Mouse (Mus musculus): ENCODE measurements around the gene Fcgr3. TPM values are rescaled to one million over a fixed set of nuclear protein-coding genes. Genes with fewer than 3 reads are reported as not detected.

Fcgr3 gene
- polyA plus RNA-seq, 1 experiment from 2014 or later, result 3.3 TPM

DNA sequence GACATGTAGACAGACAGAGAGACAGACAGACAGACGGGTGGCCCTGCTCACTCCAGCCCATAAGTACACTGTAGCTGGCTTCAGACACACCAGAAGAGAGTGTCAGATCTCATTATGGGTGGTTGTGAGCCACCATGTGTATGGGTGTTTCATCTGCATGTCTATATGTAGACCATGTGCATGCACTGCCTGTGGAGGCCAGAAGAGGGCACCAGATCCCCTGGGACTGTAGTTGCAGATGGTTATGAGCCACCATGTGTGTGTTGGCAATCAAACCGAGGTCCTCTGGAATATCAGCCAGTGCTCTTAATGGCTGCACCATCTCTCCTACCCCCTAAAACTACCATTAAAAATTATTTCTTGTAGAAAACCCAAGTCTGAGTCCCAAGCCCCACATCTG lies 57.8 kb downstream of the Fcgr3 start:
- 94% methylated on average over 2 of the region's 2 CpGs for WGBS

GRCm38 (mm10) chr1:171006335-171006734 lies 58.4 kb downstream of the Fcgr3 start:
- no peak for DNase-seq (ENCODE audit: low spot score)
- no peaks in the 10 kb centered on the region for H3K36me3 ChIP-seq
- H3K9me3 ChIP-seq (replicated peaks), result no peaks in the 10 kb centered on the region
- whole genome bisulfite sequencing, result 91% methylated on average over 4 of the region's 4 CpGs
- H3K27me3 ChIP-seq (ENCODE audit: low read depth, poor library complexity, severe bottlenecking), result no peaks in the 10 kb centered on the region
- H3K4me3 ChIP-seq, result no peak overlapping the region
- no peaks in the 10 kb centered on the region for H3K4me1 ChIP-seq
- H3K27ac ChIP-seq, result no peak overlapping the region

More for the DNA sequence above, 57.8 kb downstream of the Fcgr3 start:
- Histone ChIP-seq H3K4me3 (no peak overlapping the region), H3K4me1 (no peaks in the 10 kb centered on the region), H3K27me3 (ENCODE audit: low read depth, poor library complexity, severe bottlenecking) (no peaks in the 10 kb centered on the region), H3K9me3 (replicated peaks) (no peaks in the 10 kb centered on the region), H3K36me3 (no peaks in the 10 kb centered on the region), H3K27ac (no peak overlapping the region)
- DNase-seq (ENCODE audit: low spot score), result no peak

GRCm38 (mm10) chr1:171005586-171005985 lies 59.1 kb downstream of the Fcgr3 start:
- Histone ChIP-seq H3K36me3 (no peaks in the 10 kb centered on the region), H3K9me3 (replicated peaks) (no peaks in the 10 kb centered on the region), H3K4me1 (no peaks in the 10 kb centered on the region), H3K4me3 (no peak overlapping the region), H3K27me3 (ENCODE audit: low read depth, poor library complexity, severe bottlenecking) (no peaks in the 10 kb centered on the region), H3K27ac (no peak overlapping the region)
- no peak for DNase-seq (ENCODE audit: low spot score)

DNA sequence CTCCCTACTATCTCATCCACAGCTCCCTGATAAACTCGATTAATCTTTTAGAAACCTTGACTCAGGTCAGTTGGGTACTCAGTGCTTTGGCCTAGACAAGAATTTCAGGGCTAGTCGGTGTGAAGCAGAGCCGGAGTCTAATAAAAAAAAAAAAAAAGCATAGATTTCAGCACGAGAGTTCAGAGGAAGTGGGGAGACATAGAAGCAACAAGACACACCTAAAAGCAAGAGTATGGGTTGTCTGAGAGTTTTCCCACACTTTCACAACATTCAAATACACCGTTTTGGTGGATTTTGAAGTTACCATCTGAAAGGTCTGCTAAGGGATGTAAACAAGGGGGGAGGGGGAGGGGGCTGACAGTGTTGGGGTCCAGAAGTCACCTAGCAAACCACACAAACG lies 59.7 kb downstream of the Fcgr3 start:
- Histone ChIP-seq H3K9me3 (replicated peaks) (no peaks in the 10 kb centered on the region), H3K4me3 (no peak overlapping the region), H3K36me3 (no peaks in the 10 kb centered on the region), H3K4me1 (no peaks in the 10 kb centered on the region), H3K27me3 (ENCODE audit: low read depth, poor library complexity, severe bottlenecking) (no peaks in the 10 kb centered on the region), H3K27ac (no peak overlapping the region)
- WGBS, result 74% methylated on average over 6 of the region's 6 CpGs
- no peak for DNase-seq (ENCODE audit: low spot score)

Small RNAs within 50 kb of the gene (microRNA-seq; reads per million reads assigned to microRNA genes)
- gene Gm27552 (not detected), gene Gm27844 (not detected), gene Mir6546 (14.7 reads per million, percentile 24 among the genes with 10 or more reads in this experiment)

Other genes starting within 250 kb of the Fcgr3 start
- 7.1 and 8.0 TPM in 2 replicates for gene Atf6, start 197.2 kb downstream of the Fcgr3 start, polyA plus RNA-seq (2016; fragmentation: Nextera tagmentation; extraction: Ambion mirVana)
- 0.49 and 0.58 TPM in 2 replicates for gene Gm26620, start 179.9 kb downstream of the Fcgr3 start, polyA plus RNA-seq (2016; fragmentation: Nextera tagmentation; extraction: Ambion mirVana)
- gene Dusp12, start 179.4 kb downstream of the Fcgr3 start, polyA plus RNA-seq (2016; fragmentation: Nextera tagmentation; extraction: Ambion mirVana), result 42.8 and 43.7 TPM in 2 replicates
- gene Fcrlb, start 152.0 kb downstream of the Fcgr3 start, polyA plus RNA-seq (2016; fragmentation: Nextera tagmentation; extraction: Ambion mirVana), result not detected in 2 replicates
- not detected in 2 replicates for gene Fcrla, start 137.4 kb downstream of the Fcgr3 start, polyA plus RNA-seq (2016; fragmentation: Nextera tagmentation; extraction: Ambion mirVana)
- gene Fcgr2b, start 88.4 kb downstream of the Fcgr3 start, polyA plus RNA-seq (2016; fragmentation: Nextera tagmentation; extraction: Ambion mirVana), result 0.19 TPM in 1 of 2 replicates, not detected in the other
- 0.11 TPM in 1 of 2 replicates, not detected in the other for gene Fcgr4, start 46.0 kb downstream of the Fcgr3 start, polyA plus RNA-seq (2016; fragmentation: Nextera tagmentation; extraction: Ambion mirVana)
- gene Cfap126, start 49.0 kb upstream of the Fcgr3 start, polyA plus RNA-seq (2016; fragmentation: Nextera tagmentation; extraction: Ambion mirVana), result 1.0 and 1.1 TPM in 2 replicates
- 250 and 257 TPM in 2 replicates for gene Sdhc, start 85.7 kb upstream of the Fcgr3 start, polyA plus RNA-seq (2016; fragmentation: Nextera tagmentation; extraction: Ambion mirVana)
- 0.44 TPM in 1 of 2 replicates, not detected in the other for gene Mpz, start 85.8 kb upstream of the Fcgr3 start, polyA plus RNA-seq (2016; fragmentation: Nextera tagmentation; extraction: Ambion mirVana)
- 1.7 and 1.9 TPM in 2 replicates for gene Pcp4l1, start 131.3 kb upstream of the Fcgr3 start, polyA plus RNA-seq (2016; fragmentation: Nextera tagmentation; extraction: Ambion mirVana)
- 0.23 and 0.34 TPM in 2 replicates for gene Nr1i3, start 149.0 kb upstream of the Fcgr3 start, polyA plus RNA-seq (2016; fragmentation: Nextera tagmentation; extraction: Ambion mirVana)
- 32.2 and 32.5 TPM in 2 replicates for gene Tomm40l, start 157.6 kb upstream of the Fcgr3 start, polyA plus RNA-seq (2016; fragmentation: Nextera tagmentation; extraction: Ambion mirVana)
- 1.9 and 2.6 TPM in 2 replicates for gene Apoa2, start 160.1 kb upstream of the Fcgr3 start, polyA plus RNA-seq (2016; fragmentation: Nextera tagmentation; extraction: Ambion mirVana)
- gene Fcer1g, start 169.4 kb upstream of the Fcgr3 start, polyA plus RNA-seq (2016; fragmentation: Nextera tagmentation; extraction: Ambion mirVana), result 6.4 and 10.7 TPM in 2 replicates
- 7.3 and 10.5 TPM in 2 replicates for gene Adamts4, start 185.5 kb upstream of the Fcgr3 start, polyA plus RNA-seq (2016; fragmentation: Nextera tagmentation; extraction: Ambion mirVana)
- 308 and 312 TPM in 2 replicates for gene Ndufs2, start 186.5 kb upstream of the Fcgr3 start, polyA plus RNA-seq (2016; fragmentation: Nextera tagmentation; extraction: Ambion mirVana)
- gene B4galt3, start 205.4 kb upstream of the Fcgr3 start, polyA plus RNA-seq (2016; fragmentation: Nextera tagmentation; extraction: Ambion mirVana), result 69.0 and 75.1 TPM in 2 replicates
- 48.4 and 62.3 TPM in 2 replicates for gene Ppox, start 216.3 kb upstream of the Fcgr3 start, polyA plus RNA-seq (2016; fragmentation: Nextera tagmentation; extraction: Ambion mirVana)
- gene Usp21, start 223.1 kb upstream of the Fcgr3 start, polyA plus RNA-seq (2016; fragmentation: Nextera tagmentation; extraction: Ambion mirVana), result 107 and 125 TPM in 2 replicates
- gene Ufc1, start 230.1 kb upstream of the Fcgr3 start, polyA plus RNA-seq (2016; fragmentation: Nextera tagmentation; extraction: Ambion mirVana), result 99.6 and 101 TPM in 2 replicates

Measured in limb, embryonic 10.5 days (tissue).